ENCODE assay signal across 18 mouse cellular contexts in the genomic region with DNA sequence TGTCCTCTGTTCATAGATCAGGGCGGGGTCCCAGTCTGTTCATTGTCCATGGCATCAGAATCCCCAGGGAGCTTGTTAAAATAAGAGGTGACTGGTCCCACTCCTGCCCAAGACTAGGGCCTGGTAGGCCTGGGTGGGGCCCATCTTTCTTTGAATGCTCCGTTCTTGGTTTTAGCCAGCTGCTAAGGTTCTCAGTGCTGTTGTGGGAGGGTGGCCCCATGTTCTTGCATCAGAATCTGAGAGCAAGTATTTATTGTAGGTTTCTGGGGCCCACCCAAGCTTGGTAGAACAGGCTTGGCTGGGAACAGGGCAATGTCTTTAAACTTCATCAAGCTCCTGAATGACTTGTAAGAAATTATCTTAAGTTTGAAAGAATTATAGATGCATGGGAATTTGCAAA.
A peak's percentile ranks its signal among the peaks of the same experiment; 100 is the strongest.
DNase-seq lines count a peak whose midpoint lies in the region; ATAC-seq and TF ChIP-seq lines count a peak whose summit lies in the region.
"Had no signal": no experiment of that assay in that cellular context is flagged by ENCODE, and none has a peak within 500 bp of the region (broad histone marks: within the 10 kb centered on the region; RNA-seq: fewer than 3 reads in every experiment).

No protein-coding gene starts in this region.

- TF ChIP-seq CTCF in kidney, postnatal 0 days (IDR thresholded peaks at IDR 0.05; ENCODE audit: low read depth) = no peak
- TF ChIP-seq CTCF in stomach, postnatal 0 days (IDR thresholded peaks at IDR 0.05; ENCODE audit: low read depth) = no peak
- TF ChIP-seq CTCF in heart, adult 2 months (IDR thresholded peaks at IDR 0.05) = no peak

- WGBS in kidney, postnatal 0 days = 77% methylated on average over 2 of the region's 2 CpGs
- 70% methylated on average over 2 of the region's 2 CpGs for WGBS in intestine, embryonic 15.5 days
- 66% methylated on average over 2 of the region's 2 CpGs for WGBS in stomach, postnatal 0 days
- 74% methylated on average over 2 of the region's 2 CpGs for WGBS in heart, adult 2 months

- no peaks in the 10 kb centered on the region for H3K79me2 ChIP-seq in heart, adult 2 months (replicated peaks; ENCODE audit: control insufficient read depth, insufficient read depth, low read length)

- TF ChIP-seq EP300 in stomach, postnatal 0 days (optimal IDR thresholded peaks at IDR 0.05) = no peak
- TF ChIP-seq EP300 in heart, adult 2 months (IDR thresholded peaks at IDR 0.05; ENCODE audit: insufficient read depth, low read depth, low read length) = no peak

- peaks cover 18% of the 10 kb centered on the region for H3K4me1 ChIP-seq in kidney, postnatal 0 days (replicated peaks; ENCODE audit: insufficient read depth, low read length)
- H3K4me1 ChIP-seq in intestine, embryonic 15.5 days (replicated peaks) = no peaks in the 10 kb centered on the region; the same call in 1 of the 2 replicates
- H3K4me1 ChIP-seq in stomach, postnatal 0 days (replicated peaks; ENCODE audit: control insufficient read depth, insufficient read depth) = no peaks in the 10 kb centered on the region
- H3K4me1 ChIP-seq in heart, adult 2 months (ENCODE audit: control insufficient read depth, insufficient read depth, low read length) = no peaks in the 10 kb centered on the region
- H3K4me1 ChIP-seq: embryonic facial prominence, embryonic 12.5 days; forebrain, embryonic 15.5 days; hindbrain, embryonic 10.5 days had no signal

- no peak for TF ChIP-seq POLR2A in heart, adult 2 months (IDR thresholded peaks at IDR 0.05; ENCODE audit: insufficient read depth, low read depth, low read length)

- no peaks in the 10 kb centered on the region for H3K27me3 ChIP-seq in kidney, postnatal 0 days (ENCODE audit: insufficient read depth, low read length)
- no peaks in the 10 kb centered on the region for H3K27me3 ChIP-seq in intestine, embryonic 15.5 days (replicated peaks)
- H3K27me3 ChIP-seq in stomach, postnatal 0 days (ENCODE audit: control insufficient read depth, insufficient read depth, low read length) = no peaks in the 10 kb centered on the region
- no peaks in the 10 kb centered on the region for H3K27me3 ChIP-seq in heart, adult 2 months (ENCODE audit: control insufficient read depth, insufficient read depth, low read length)
- H3K27me3 ChIP-seq: CH12.LX; embryonic facial prominence, embryonic 12.5 days; forebrain, embryonic 15.5 days; heart, embryonic 12.5 days had no signal

- 0 out of 2 replicates have a peak overlapping the region, but pooled peaks have one; percentile 14 for H3K27ac ChIP-seq in kidney, postnatal 0 days
- no peak overlapping the region for H3K27ac ChIP-seq in intestine, embryonic 15.5 days
- 0 out of 2 replicates have a peak overlapping the region, but pooled peaks have one; percentile 18 for H3K27ac ChIP-seq in stomach, postnatal 0 days (replicated peaks)
- no peak overlapping the region for H3K27ac ChIP-seq in heart, adult 2 months
- H3K27ac ChIP-seq: embryonic facial prominence, embryonic 12.5 days; forebrain, embryonic 15.5 days; hindbrain, embryonic 10.5 days; hindbrain, embryonic 14.5 days had no signal

- ATAC-seq in kidney, postnatal 0 days (replicated peaks; ENCODE audit: low FRiP score, low read depth) = no peak
- ATAC-seq in intestine, embryonic 15.5 days = peak; percentile 67
- ATAC-seq in stomach, postnatal 0 days (ENCODE audit: low FRiP score, low TSS enrichment) = peak; percentile 59; the same call in 1 of the 2 replicates
- ATAC-seq: forebrain, embryonic 15.5 days had no signal

- no peak overlapping the region for H3K4me2 ChIP-seq in kidney, postnatal 0 days (ENCODE audit: low read length)
- no peak overlapping the region for H3K4me2 ChIP-seq in intestine, embryonic 15.5 days (replicated peaks)
- H3K4me2 ChIP-seq in stomach, postnatal 0 days (replicated peaks; ENCODE audit: low read depth) = no peak overlapping the region
- H3K4me2 ChIP-seq: embryonic facial prominence, embryonic 12.5 days; forebrain, embryonic 15.5 days; heart, embryonic 12.5 days; hindbrain, embryonic 14.5 days had no signal

- intact Hi-C loops in heart, adult 2 months (cut with DNase I) = no loop called here

- H3K4me3 ChIP-seq in kidney, postnatal 0 days (replicated peaks; ENCODE audit: low read depth, low read length) = no peak overlapping the region
- H3K4me3 ChIP-seq in intestine, embryonic 15.5 days (replicated peaks) = no peak overlapping the region
- no peak overlapping the region for H3K4me3 ChIP-seq in stomach, postnatal 0 days (ENCODE audit: low read depth, low read length)
- no peak overlapping the region for H3K4me3 ChIP-seq in heart, adult 2 months
- H3K4me3 ChIP-seq: embryonic facial prominence, embryonic 12.5 days; forebrain, embryonic 15.5 days; heart, embryonic 12.5 days; hindbrain, embryonic 10.5 days had no signal

- H3K36me3 ChIP-seq in kidney, postnatal 0 days (ENCODE audit: insufficient read depth, low read length) = no peaks in the 10 kb centered on the region
- no peaks in the 10 kb centered on the region for H3K36me3 ChIP-seq in intestine, embryonic 15.5 days
- H3K36me3 ChIP-seq in stomach, postnatal 0 days (ENCODE audit: control insufficient read depth, insufficient read depth, low read length) = no peaks in the 10 kb centered on the region
- H3K36me3 ChIP-seq in heart, adult 2 months (ENCODE audit: control insufficient read depth, insufficient read depth, low read length) = no peaks in the 10 kb centered on the region
- H3K36me3 ChIP-seq: embryonic facial prominence, embryonic 12.5 days; forebrain, embryonic 15.5 days; heart, embryonic 12.5 days; hindbrain, embryonic 10.5 days had no signal

- DNase-seq in kidney, postnatal 0 days (ENCODE audit: low spot score) = no peak
- DNase-seq in kidney, adult 11 months = no peak
- DNase-seq in ZHBTc4 (ENCODE audit: low read depth, low spot score) = peak; percentile 10
- DNase-seq in stomach, postnatal 0 days (ENCODE audit: low spot score) = no peak
- DNase-seq in natural killer cell, adult 2 months (ENCODE audit: low spot score in 2 of 2) = no peak
- no peak for DNase-seq in heart, adult 2 months
- DNase-seq: adrenal gland, postnatal 10 days; cerebellum, adult 11-12 months; cerebellum, adult 9-10 months; cerebellum, postnatal 25 days; gastrocnemius, postnatal 10 days had no signal

- H3K9me3 ChIP-seq in kidney, postnatal 0 days (replicated peaks; ENCODE audit: low read length) = no peaks in the 10 kb centered on the region
- H3K9me3 ChIP-seq in intestine, embryonic 15.5 days = no peaks in the 10 kb centered on the region
- no peaks in the 10 kb centered on the region for H3K9me3 ChIP-seq in stomach, postnatal 0 days (ENCODE audit: control insufficient read depth, low read length)
- H3K9me3 ChIP-seq: embryonic facial prominence, embryonic 12.5 days; forebrain, embryonic 15.5 days; hindbrain, embryonic 10.5 days had no signal

- H3K9ac ChIP-seq in kidney, postnatal 0 days (ENCODE audit: low read depth, low read length) = no peak overlapping the region
- no peak overlapping the region for H3K9ac ChIP-seq in intestine, embryonic 15.5 days
- no peak overlapping the region for H3K9ac ChIP-seq in stomach, postnatal 0 days (ENCODE audit: low read length)
- no peak overlapping the region for H3K9ac ChIP-seq in heart, adult 2 months (ENCODE audit: low read depth, low read length)
- H3K9ac ChIP-seq: embryonic facial prominence, embryonic 12.5 days; forebrain, embryonic 15.5 days; heart, embryonic 12.5 days; hindbrain, embryonic 14.5 days had no signal

Comparison
In these comparisons a context has a peak if more than half of its experiments do, and no peak if none do; other contexts are left out.
1. H3K27ac ChIP-seq: peak in kidney, postnatal 0 days (single experiment) and stomach, postnatal 0 days (single experiment); none in intestine, embryonic 15.5 days (single experiment) and heart, adult 2 months (single experiment).